Mouse (Mus musculus) midbrain, embryonic 16.5 days (tissue): ENCODE measurements around the gene Limk1. TPM values are rescaled to one million over a fixed set of nuclear protein-coding genes. Genes with fewer than 3 reads are reported as not detected.

Source experiments
- ATAC-seq: fragments of 200-750 bp; cut with Nextera tagmentation; 2 replicates; pipeline ENCODE4 v1.8.0; 2017; ENCODE audit warnings: moderate TSS enrichment
- H3K27ac ChIP-seq: fragments of 300-500 bp; sonication (generic); 2 replicates; pipeline ENCODE4 v1.5.1; 2014; ENCODE audit warnings: mild to moderate bottlenecking, low read length, mixed read lengths
- H3K27me3 ChIP-seq: fragments of 300-500 bp; sonication (generic); 2 replicates; pipeline ENCODE4 v1.6.1; 2014; ENCODE audit warnings: low read depth, low read length, mixed read lengths; ENCODE audit not compliant: control insufficient read depth, insufficient read depth
- H3K36me3 ChIP-seq: fragments of 300-500 bp; sonication (generic); 2 replicates; pipeline ENCODE4 v1.6.1; 2014; ENCODE audit warnings: mild to moderate bottlenecking, low read length, moderate library complexity, mixed read lengths; ENCODE audit not compliant: control insufficient read depth, insufficient read depth
- H3K4me1 ChIP-seq: fragments of 300-500 bp; sonication (generic); 2 replicates; pipeline ENCODE4 v1.6.1; 2014; ENCODE audit warnings: mild to moderate bottlenecking, low read length, mixed read lengths; ENCODE audit not compliant: control insufficient read depth, insufficient read depth
- H3K4me2 ChIP-seq: fragments of 300-500 bp; sonication (generic); 2 replicates; pipeline ENCODE4 v1.6.1; 2014; ENCODE audit warnings: mild to moderate bottlenecking, low read length, mixed read lengths
- H3K4me3 ChIP-seq: fragments of 300-500 bp; sonication (generic); 2 replicates; pipeline ENCODE4 v1.5.1; 2014; ENCODE audit warnings: low read depth, mild to moderate bottlenecking, low read length, moderate library complexity, mixed read lengths
- H3K9ac ChIP-seq: fragments of 300-500 bp; sonication (generic); 2 replicates; pipeline ENCODE4 v1.6.1; 2014; ENCODE audit warnings: low read depth, low read length, mixed read lengths
- H3K9me3 ChIP-seq: fragments of 300-500 bp; sonication (generic); replicated peaks from 2 replicates; pipeline ENCODE4 v1.6.1; 2014; ENCODE audit warnings: mild to moderate bottlenecking, low read length, mixed read lengths; ENCODE audit not compliant: control insufficient read depth, poor library complexity, severe bottlenecking
- WGBS: fragments of 180-500 bp; shearing (Covaris S2); extraction: QIAGEN DNeasy Blood & Tissue Kit; methylation state at CpG from one replicate; pipeline ENCODE4 v1.1.7; 2014; 5-methylcytosine and 5-hydroxymethylcytosine counted together
- polyA plus RNA-seq: library from polyadenylated mRNA; unstranded; fragments of >200 nt; fragmentation: Nextera tagmentation; extraction: Ambion mirVana; gene quantifications from 2 replicates; pipeline ENCODE4 v1.2.1, GENCODE M21; 2015

Limk1 gene
- polyA plus RNA-seq, 1 experiment from 2014 or later: 17.8 TPM

DNA sequence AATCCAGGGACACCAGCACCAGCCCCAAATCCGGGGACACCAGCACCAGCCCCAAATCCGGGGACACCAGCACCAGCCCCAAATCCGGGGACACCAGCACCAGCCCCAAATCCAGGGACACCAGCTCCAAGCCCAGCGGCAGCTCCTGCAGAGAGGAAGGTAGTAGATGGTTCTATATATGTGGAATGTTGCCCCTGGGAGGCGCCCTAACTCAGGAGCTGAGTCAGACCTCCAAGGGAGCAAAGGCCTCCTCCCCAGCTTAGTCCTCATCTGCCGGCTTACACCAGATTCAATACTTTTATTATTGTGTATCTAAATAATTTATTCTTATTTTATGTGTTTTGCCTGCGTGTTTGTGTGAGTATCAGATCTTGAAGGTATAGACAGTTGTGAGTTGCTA lies 22.7 kb upstream of the Limk1 start:
- Histone ChIP-seq H3K4me1 (no peaks in the 10 kb centered on the region), H3K9me3 (no peaks in the 10 kb centered on the region), H3K4me2 (no peak overlapping the region), H3K9ac (no peak overlapping the region), H3K27me3 (no peaks in the 10 kb centered on the region; the same call in 1 of the 2 replicates), H3K27ac (no peak overlapping the region), H3K36me3 (no peaks in the 10 kb centered on the region), H3K4me3 (no peak overlapping the region)
- ATAC-seq: no peak
- 71% methylated on average over 7 of the region's 7 CpGs for WGBS

- Histone ChIP-seq H3K4me1 (no peaks in the 10 kb centered on the region), H3K4me2 (no peak overlapping the region), H3K36me3 (no peaks in the 10 kb centered on the region), H3K4me3 (no peak overlapping the region), H3K9me3 (no peaks in the 10 kb centered on the region), H3K27me3 (no peaks in the 10 kb centered on the region; the same call in 1 of the 2 replicates), H3K27ac (no peak overlapping the region), H3K9ac (no peak overlapping the region)
- no peak for ATAC-seq
- whole genome bisulfite sequencing: 65% methylated on average over 6 of the region's 6 CpGs
Observed at GRCm38 (mm10) chr5:134709275-134709674, 20.9 kb upstream of the Limk1 start.

DNA sequence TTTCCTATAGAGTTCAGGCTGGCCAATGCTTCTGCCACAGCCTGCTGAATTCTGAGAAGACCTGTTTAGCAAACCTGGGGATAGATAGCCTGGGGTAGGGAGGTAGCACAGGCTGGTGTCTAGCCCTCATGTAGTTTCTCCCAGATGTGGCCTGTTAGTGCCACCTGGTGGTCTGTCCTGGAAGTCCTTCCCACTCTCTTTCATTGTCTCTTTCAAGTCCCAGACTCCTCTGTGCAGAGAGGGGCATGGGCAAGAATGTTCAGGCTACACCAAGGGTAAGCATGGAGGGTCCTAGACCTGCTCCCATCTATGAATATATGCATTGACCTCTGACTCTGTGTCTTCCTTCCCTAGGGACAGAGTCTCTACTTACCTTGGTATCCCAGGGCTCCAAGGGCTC lies 15.8 kb upstream of the Limk1 start:
- no peak overlapping the region for H3K4me2 ChIP-seq
- H3K36me3 ChIP-seq: no peaks in the 10 kb centered on the region
- H3K4me1 ChIP-seq: no peaks in the 10 kb centered on the region
- no peak overlapping the region for H3K4me3 ChIP-seq
- no peak overlapping the region for H3K27ac ChIP-seq
- no peaks in the 10 kb centered on the region; the same call in 1 of the 2 replicates for H3K27me3 ChIP-seq
- peak; percentile 36; the same call in 1 of the 2 replicates for ATAC-seq
- no peaks in the 10 kb centered on the region for H3K9me3 ChIP-seq
- H3K9ac ChIP-seq: no peak overlapping the region

GRCm38 (mm10) chr5:134695539-134695938 lies 7.1 kb upstream of the Limk1 start:
- Histone ChIP-seq H3K27me3 (no peaks in the 10 kb centered on the region), H3K4me1 (no peaks in the 10 kb centered on the region), H3K4me2 (no peak overlapping the region), H3K9ac (no peak overlapping the region), H3K9me3 (no peaks in the 10 kb centered on the region), H3K36me3 (no peaks in the 10 kb centered on the region), H3K4me3 (no peak overlapping the region), H3K27ac (no peak overlapping the region)
- no peak for ATAC-seq
- 93% methylated on average over 2 of the region's 2 CpGs for WGBS

GRCm38 (mm10) chr5:134695082-134695481 lies 6.7 kb upstream of the Limk1 start:
- Histone ChIP-seq H3K27me3 (no peaks in the 10 kb centered on the region), H3K27ac (no peak overlapping the region), H3K4me2 (no peak overlapping the region), H3K4me3 (no peak overlapping the region), H3K4me1 (no peaks in the 10 kb centered on the region), H3K9ac (no peak overlapping the region), H3K36me3 (no peaks in the 10 kb centered on the region), H3K9me3 (no peaks in the 10 kb centered on the region)
- ATAC-seq: no peak
- 10% methylated on average over 2 of the region's 2 CpGs for WGBS

- H3K4me3 ChIP-seq: no peak overlapping the region
- 100% methylated on average over 1 of the region's 1 CpGs for WGBS
- peaks cover 3% of the 10 kb centered on the region; the same call in 1 of the 2 replicates for H3K4me1 ChIP-seq
- H3K36me3 ChIP-seq: no peaks in the 10 kb centered on the region
- ATAC-seq: no peak
- H3K27me3 ChIP-seq: no peaks in the 10 kb centered on the region
- H3K4me2 ChIP-seq: no peak overlapping the region
- no peaks in the 10 kb centered on the region for H3K9me3 ChIP-seq
- no peak overlapping the region for H3K27ac ChIP-seq
- no peak overlapping the region for H3K9ac ChIP-seq
Observed at GRCm38 (mm10) chr5:134692704-134693103, 4.3 kb upstream of the Limk1 start.

- H3K36me3 ChIP-seq: peaks cover 11% of the 10 kb centered on the region
- H3K4me3 ChIP-seq: peak overlapping the region; percentile 92
- H3K9ac ChIP-seq: peak overlapping the region; percentile 93
- H3K27ac ChIP-seq: peak overlapping the region; percentile 85
- peaks cover 15% of the 10 kb centered on the region for H3K4me1 ChIP-seq
- WGBS: 0% methylated on average over 38 of the region's 38 CpGs
- H3K4me2 ChIP-seq: peak overlapping the region; percentile 61
- no peaks in the 10 kb centered on the region for H3K9me3 ChIP-seq
- peak; percentile 97 for ATAC-seq
- no peaks in the 10 kb centered on the region for H3K27me3 ChIP-seq
Observed at GRCm38 (mm10) chr5:134688718-134689284, 403 bp upstream of the Limk1 start.

DNA sequence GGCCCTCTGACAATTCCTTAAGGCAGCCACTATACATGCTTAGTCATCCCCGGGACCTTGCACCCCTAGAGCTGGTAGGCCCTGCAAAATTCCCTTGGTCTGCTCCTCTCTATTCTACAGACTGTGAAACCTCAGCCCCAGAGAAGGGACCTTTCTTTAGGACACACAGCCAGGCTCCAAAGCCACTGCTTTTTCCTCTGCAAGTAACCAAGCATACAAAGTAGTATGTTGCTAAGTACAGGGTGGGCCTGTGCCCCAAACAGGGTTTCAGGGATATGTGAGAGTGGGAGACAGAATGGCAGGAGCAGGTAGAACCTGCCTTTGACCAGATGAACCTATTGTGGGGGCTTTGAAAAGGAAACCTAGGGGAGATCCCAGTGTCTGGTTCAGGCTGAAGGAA lies 1.2 kb downstream of the Limk1 start:
- no peaks in the 10 kb centered on the region for H3K27me3 ChIP-seq
- no peak for ATAC-seq
- H3K4me3 ChIP-seq: peak overlapping the region; percentile 92
- peak overlapping the region; percentile 93 for H3K9ac ChIP-seq
- no peaks in the 10 kb centered on the region for H3K9me3 ChIP-seq
- H3K4me2 ChIP-seq: peak overlapping the region; percentile 87
- H3K4me1 ChIP-seq: peaks cover 15% of the 10 kb centered on the region
- H3K36me3 ChIP-seq: peaks cover 14% of the 10 kb centered on the region
- no peak overlapping the region for H3K27ac ChIP-seq
- 81% methylated on average over 1 of the region's 1 CpGs for WGBS

DNA sequence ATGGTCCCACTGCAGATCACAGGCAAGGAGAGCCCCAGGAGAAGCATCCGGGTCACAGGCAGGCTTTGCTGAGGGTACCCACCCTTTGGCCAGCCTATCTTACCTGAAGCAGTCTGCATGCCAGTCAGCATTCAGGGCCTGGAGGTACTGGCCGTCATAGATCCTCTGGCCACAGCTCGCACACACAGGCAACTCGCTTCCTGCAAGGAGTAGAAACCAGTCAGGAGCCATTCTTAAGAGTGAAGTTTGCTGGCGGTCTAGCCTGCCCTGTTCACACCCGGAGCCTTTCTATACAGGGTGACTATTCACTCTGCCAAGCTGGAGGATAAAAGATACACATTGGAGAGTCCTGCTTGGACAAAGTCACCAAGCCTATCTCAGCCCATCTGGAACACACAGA lies 1.9 kb downstream of the Limk1 start:
- Histone ChIP-seq H3K9me3 (no peaks in the 10 kb centered on the region), H3K27me3 (no peaks in the 10 kb centered on the region), H3K27ac (no peak overlapping the region), H3K9ac (no peak overlapping the region), H3K4me2 (no peak overlapping the region), H3K4me1 (peaks cover 15% of the 10 kb centered on the region), H3K4me3 (no peak overlapping the region), H3K36me3 (peaks cover 14% of the 10 kb centered on the region)
- WGBS: 88% methylated on average over 6 of the region's 6 CpGs
- no peak for ATAC-seq
